Comparison of ENCODE assay signal across 22 mouse cellular contexts in the genomic region with DNA sequence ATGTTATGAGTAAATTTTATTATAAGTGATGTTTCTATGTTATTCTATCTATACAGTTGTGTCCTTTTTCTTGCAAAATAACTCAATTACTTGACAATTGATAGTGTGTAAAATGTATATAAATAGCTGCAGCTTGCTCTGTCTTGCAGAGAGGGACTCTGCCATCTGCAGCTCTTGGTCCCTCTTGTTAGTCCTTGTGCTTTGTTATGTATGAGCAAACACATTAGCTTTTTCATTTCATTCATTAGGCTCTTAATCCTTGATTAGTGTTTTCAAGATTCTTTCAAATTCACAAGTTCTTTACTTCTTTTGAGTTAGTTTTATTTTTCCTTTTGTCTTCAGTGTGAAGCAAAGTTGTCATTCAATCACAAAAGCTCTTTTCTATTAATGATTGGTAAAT.
DNase-seq lines count a peak whose midpoint lies in the region; ATAC-seq and TF ChIP-seq lines count a peak whose summit lies in the region.
"Had no signal": no experiment of that assay in that cellular context is flagged by ENCODE, and none has a peak within 500 bp of the region (broad histone marks: within the 10 kb centered on the region; RNA-seq: fewer than 3 reads in every experiment).

No protein-coding gene starts in this region.

- no peak for TF ChIP-seq POLR2A in brain, embryonic 14.5 days (IDR thresholded peaks at IDR 0.05; ENCODE audit: borderline replicate concordance, extremely low read depth, insufficient read depth, insufficient read length, poor library complexity, severe bottlenecking)

- no peak for TF ChIP-seq EP300 in lung, postnatal 0 days (IDR thresholded peaks at IDR 0.05)

- H3K4me2 ChIP-seq in midbrain, embryonic 11.5 days: no peak overlapping the region
- no peak overlapping the region for H3K4me2 ChIP-seq in midbrain, postnatal 0 days (ENCODE audit: low read depth, low read length, poor library complexity, severe bottlenecking)
- H3K4me2 ChIP-seq in forebrain, embryonic 13.5 days: no peak overlapping the region
- H3K4me2 ChIP-seq in forebrain, embryonic 16.5 days (ENCODE audit: low read length): no peak overlapping the region
- no peak overlapping the region for H3K4me2 ChIP-seq in lung, postnatal 0 days (replicated peaks; ENCODE audit: low read depth, low read length)
- H3K4me2 ChIP-seq: heart, embryonic 12.5 days; heart, embryonic 15.5 days; hindbrain, embryonic 13.5 days; intestine, embryonic 15.5 days had no signal

- TF ChIP-seq CTCF in midbrain, postnatal 0 days (IDR thresholded peaks at IDR 0.05): no peak
- no peak for TF ChIP-seq CTCF in brain, embryonic 14.5 days (IDR thresholded peaks at IDR 0.05; ENCODE audit: borderline replicate concordance, extremely low read depth, insufficient read depth, insufficient read length)
- no peak for TF ChIP-seq CTCF in lung, postnatal 0 days (IDR thresholded peaks at IDR 0.05)

- no peak overlapping the region for H3K9ac ChIP-seq in midbrain, embryonic 11.5 days (ENCODE audit: low read length)
- H3K9ac ChIP-seq in midbrain, postnatal 0 days (replicated peaks; ENCODE audit: low read length, poor library complexity, severe bottlenecking): no peak overlapping the region
- H3K9ac ChIP-seq in forebrain, embryonic 13.5 days: no peak overlapping the region
- H3K9ac ChIP-seq in forebrain, embryonic 16.5 days (replicated peaks; ENCODE audit: low read depth, low read length): no peak overlapping the region
- H3K9ac ChIP-seq in lung, postnatal 0 days (replicated peaks; ENCODE audit: low read depth): no peak overlapping the region
- H3K9ac ChIP-seq: heart, embryonic 12.5 days; heart, embryonic 15.5 days; hindbrain, embryonic 13.5 days; intestine, embryonic 15.5 days had no signal

- H3K9me3 ChIP-seq in midbrain, embryonic 11.5 days (ENCODE audit: control insufficient read depth, low read length): no peaks in the 10 kb centered on the region
- H3K9me3 ChIP-seq in midbrain, postnatal 0 days (ENCODE audit: low read length): no peaks in the 10 kb centered on the region
- no peaks in the 10 kb centered on the region for H3K9me3 ChIP-seq in forebrain, embryonic 13.5 days (replicated peaks)
- no peaks in the 10 kb centered on the region for H3K9me3 ChIP-seq in forebrain, embryonic 16.5 days (ENCODE audit: control insufficient read depth, low read length)
- no peaks in the 10 kb centered on the region for H3K9me3 ChIP-seq in lung, postnatal 0 days (ENCODE audit: low read length)
- H3K9me3 ChIP-seq: heart, embryonic 12.5 days; heart, embryonic 15.5 days; hindbrain, embryonic 10.5 days; hindbrain, embryonic 13.5 days; intestine, embryonic 15.5 days had no signal

- no peak overlapping the region for H3K4me3 ChIP-seq in midbrain, embryonic 11.5 days (ENCODE audit: low read depth, low read length)
- no peak overlapping the region for H3K4me3 ChIP-seq in midbrain, postnatal 0 days (ENCODE audit: low read depth, low read length)
- no peak overlapping the region for H3K4me3 ChIP-seq in forebrain, embryonic 13.5 days
- H3K4me3 ChIP-seq in forebrain, embryonic 16.5 days (replicated peaks; ENCODE audit: low read length): no peak overlapping the region
- no peak overlapping the region for H3K4me3 ChIP-seq in lung, postnatal 0 days (ENCODE audit: low read depth, low read length)
- H3K4me3 ChIP-seq: heart, embryonic 12.5 days; heart, embryonic 15.5 days; hindbrain, embryonic 10.5 days; hindbrain, embryonic 13.5 days; intestine, embryonic 15.5 days had no signal

- ATAC-seq in midbrain, embryonic 11.5 days (ENCODE audit: low FRiP score): 0 out of 2 replicates have a peak, but pooled peaks have one; percentile 41
- no peak for ATAC-seq in midbrain, postnatal 0 days (ENCODE audit: low FRiP score)
- ATAC-seq in forebrain, embryonic 13.5 days: peak; percentile 86; the same call in 1 of the 2 replicates
- ATAC-seq in forebrain, embryonic 16.5 days: peak; percentile 79
- no peak for ATAC-seq in lung, postnatal 0 days
- ATAC-seq: CD4-positive, CD25-positive, alpha-beta regulatory T cell, adult 4 months; hindbrain, embryonic 16.5 days; intestine, embryonic 15.5 days had no signal

- H3K4me1 ChIP-seq in midbrain, embryonic 11.5 days (ENCODE audit: control insufficient read depth, insufficient read depth, low read length): peaks cover 2% of the 10 kb centered on the region; the same call in 1 of the 2 replicates
- no peaks in the 10 kb centered on the region for H3K4me1 ChIP-seq in midbrain, postnatal 0 days (ENCODE audit: insufficient read depth, low read length)
- peaks cover 9% of the 10 kb centered on the region for H3K4me1 ChIP-seq in forebrain, embryonic 13.5 days
- peaks cover 3% of the 10 kb centered on the region; the same call in 1 of the 2 replicates for H3K4me1 ChIP-seq in forebrain, embryonic 16.5 days (replicated peaks; ENCODE audit: control insufficient read depth, insufficient read depth, low read length)
- no peaks in the 10 kb centered on the region for H3K4me1 ChIP-seq in lung, postnatal 0 days (ENCODE audit: insufficient read depth, low read depth, low read length)
- H3K4me1 ChIP-seq: heart, embryonic 12.5 days; heart, embryonic 15.5 days; hindbrain, embryonic 10.5 days; hindbrain, embryonic 13.5 days; intestine, embryonic 15.5 days had no signal

- no peak overlapping the region for H3K27ac ChIP-seq in midbrain, embryonic 11.5 days (ENCODE audit: low read depth, low read length)
- H3K27ac ChIP-seq in midbrain, postnatal 0 days (ENCODE audit: low read depth, low read length): no peak overlapping the region
- H3K27ac ChIP-seq in forebrain, embryonic 13.5 days: no peak overlapping the region
- H3K27ac ChIP-seq in forebrain, embryonic 16.5 days (ENCODE audit: low read length): no peak overlapping the region
- H3K27ac ChIP-seq in lung, postnatal 0 days (ENCODE audit: low read length): no peak overlapping the region
- H3K27ac ChIP-seq: heart, embryonic 15.5 days; hindbrain, embryonic 10.5 days; hindbrain, embryonic 13.5 days; intestine, embryonic 15.5 days had no signal

- H3K36me3 ChIP-seq in midbrain, embryonic 11.5 days (ENCODE audit: control insufficient read depth, insufficient read depth, low read length): no peaks in the 10 kb centered on the region
- no peaks in the 10 kb centered on the region for H3K36me3 ChIP-seq in midbrain, postnatal 0 days (ENCODE audit: insufficient read depth, low read length)
- H3K36me3 ChIP-seq in forebrain, embryonic 13.5 days (ENCODE audit: poor library complexity, severe bottlenecking): no peaks in the 10 kb centered on the region
- H3K36me3 ChIP-seq in forebrain, embryonic 16.5 days (ENCODE audit: control insufficient read depth, insufficient read depth): no peaks in the 10 kb centered on the region
- no peaks in the 10 kb centered on the region for H3K36me3 ChIP-seq in lung, postnatal 0 days (ENCODE audit: insufficient read depth, low read length)
- H3K36me3 ChIP-seq: heart, embryonic 12.5 days; heart, embryonic 15.5 days; hindbrain, embryonic 10.5 days; hindbrain, embryonic 13.5 days; intestine, embryonic 15.5 days had no signal

- no peaks in the 10 kb centered on the region for H3K27me3 ChIP-seq in midbrain, embryonic 11.5 days (ENCODE audit: control insufficient read depth, insufficient read depth, low read length)
- H3K27me3 ChIP-seq in midbrain, postnatal 0 days (ENCODE audit: insufficient read depth, low read length): no peaks in the 10 kb centered on the region
- H3K27me3 ChIP-seq in forebrain, embryonic 13.5 days: no peaks in the 10 kb centered on the region
- no peaks in the 10 kb centered on the region for H3K27me3 ChIP-seq in forebrain, embryonic 16.5 days (replicated peaks; ENCODE audit: control insufficient read depth, insufficient read depth, low read length)
- H3K27me3 ChIP-seq in lung, postnatal 0 days (replicated peaks; ENCODE audit: insufficient read depth, low read length): no peaks in the 10 kb centered on the region
- H3K27me3 ChIP-seq: heart, embryonic 12.5 days; heart, embryonic 15.5 days; hindbrain, embryonic 13.5 days; intestine, embryonic 15.5 days had no signal

- no peak for DNase-seq in midbrain, embryonic 11.5 days (ENCODE audit: low spot score, missing footprints)
- no peak for DNase-seq in midbrain, postnatal 0 days (ENCODE audit: low spot score)
- peak; percentile 85 for DNase-seq in brain, embryonic 14.5 days (ENCODE audit: low read depth)
- no peak for DNase-seq in lung, postnatal 0 days (ENCODE audit: low spot score)
- DNase-seq: adrenal gland, adult 2 months; adrenal gland, postnatal 14 days; cerebellum, adult 18-20 months; cerebellum, adult 9-10 months; cerebellum, postnatal 14 days; gastrocnemius, postnatal 25 days; heart, adult 18-20 months; heart, postnatal 10 days; heart, postnatal 36 days had no signal

Comparison
In these comparisons a context has a peak if more than half of its experiments do, and no peak if none do; other contexts are left out.
1. ATAC-seq: peak in midbrain, embryonic 11.5 days (single experiment), forebrain, embryonic 13.5 days (single experiment) and forebrain, embryonic 16.5 days (single experiment); none in midbrain, postnatal 0 days (single experiment) and lung, postnatal 0 days (single experiment).